Mouse (Mus musculus): Measurements from ENCODE around the gene Gm11042.
A peak's percentile ranks its signal among the peaks of the same experiment; 100 is the strongest.

DNA sequence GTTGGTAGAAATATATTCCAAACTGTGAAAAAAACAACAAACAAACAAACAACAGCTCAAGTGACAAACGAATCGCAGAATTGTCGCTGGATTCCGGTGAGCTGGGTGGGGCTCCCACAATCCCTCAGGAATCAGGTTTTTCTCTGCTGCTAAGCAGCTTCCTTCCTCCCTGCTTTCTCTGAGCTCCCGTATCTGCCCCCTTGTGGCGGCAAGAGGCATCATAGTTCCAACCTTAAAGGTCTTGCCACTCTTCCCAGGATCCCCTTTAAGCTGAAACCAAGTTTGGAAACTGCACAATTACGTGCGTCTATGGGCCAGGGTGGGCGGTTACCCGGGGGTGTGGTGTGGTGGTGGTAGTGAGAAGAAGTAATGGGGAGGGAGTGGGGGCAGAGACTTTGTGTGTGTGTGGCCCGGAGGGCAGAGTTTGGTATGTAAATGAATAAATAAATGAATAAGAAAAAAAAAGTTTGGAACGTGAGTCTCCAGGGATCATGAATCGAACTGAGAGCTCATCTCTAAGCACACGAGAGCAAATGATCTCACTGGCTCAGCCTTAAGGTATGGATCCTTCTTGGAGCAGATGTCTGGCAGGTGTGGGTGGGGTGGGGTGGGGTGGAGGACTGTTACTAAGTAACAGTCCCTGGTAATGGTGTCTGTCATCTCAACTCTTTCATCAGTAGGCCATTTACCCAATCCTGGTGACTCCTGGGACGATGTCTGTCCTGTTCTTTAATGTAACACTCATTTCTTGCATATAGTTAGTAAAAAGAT is 980 bp upstream of the Gm11042 start:
- TF ChIP-seq CTCF (IDR thresholded peaks at IDR 0.05; ENCODE audit: borderline replicate concordance, insufficient read depth, low read length) (peak; percentile 40; the same call in 1 of the 2 replicates), POLR2A (IDR thresholded peaks at IDR 0.05; ENCODE audit: low read depth, low read length) (peak; percentile 57)
